Mouse (Mus musculus): ENCODE measurements around the gene Adcyap1r1.
A peak's percentile ranks its signal among the peaks of the same experiment; 100 is the strongest.

DNA sequence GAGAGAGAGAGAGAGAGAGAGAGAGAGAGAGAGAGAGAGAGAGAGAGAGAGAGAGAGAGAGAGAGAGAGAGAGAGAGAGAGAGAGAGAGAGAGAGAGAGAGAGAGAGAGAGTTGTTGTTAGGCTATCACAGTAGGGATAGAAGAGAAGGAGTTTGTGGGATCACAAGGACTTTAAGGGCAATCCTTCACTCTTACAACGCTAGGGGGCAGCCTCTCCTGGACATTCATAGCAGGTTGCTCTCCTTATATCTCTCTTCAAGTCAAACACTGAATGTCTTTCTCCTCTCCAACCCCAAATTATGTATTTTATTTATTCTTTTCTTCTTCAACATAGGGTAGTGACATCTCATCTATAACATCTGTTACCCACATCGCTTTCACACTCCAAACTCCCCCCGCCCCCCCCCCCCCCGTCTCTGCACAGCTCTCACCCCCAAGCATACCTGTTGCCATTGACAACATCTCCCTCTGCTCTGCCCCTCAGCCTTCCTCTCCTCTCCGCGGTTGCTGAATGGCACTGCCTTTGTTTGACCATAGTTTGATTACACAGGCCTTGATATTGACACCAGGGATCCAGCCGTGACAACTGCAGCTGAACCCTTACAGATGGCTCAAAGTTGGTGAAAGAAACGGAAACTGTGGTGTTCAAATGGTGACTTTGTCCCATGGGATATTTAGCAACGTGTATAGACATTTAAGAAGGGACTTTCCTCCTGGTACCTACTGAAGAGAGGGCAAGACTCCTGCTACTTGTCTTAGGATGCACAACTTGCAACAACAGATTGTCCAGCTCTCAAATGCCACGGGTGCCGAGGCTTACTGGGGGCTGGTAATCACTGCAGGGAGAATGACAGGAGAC is 68.7 kb downstream of the Adcyap1r1 start:
- peak; percentile 54 for TF ChIP-seq CTCF (IDR thresholded peaks at IDR 0.05; ENCODE audit: extremely low read depth, insufficient read depth, low read length)
- no peak for TF ChIP-seq POLR2A (IDR thresholded peaks at IDR 0.05; ENCODE audit: extremely low read depth, insufficient read depth, low read length)
